Mouse (Mus musculus) CH12.LX (cell line): ENCODE results near the gene Babam2.

Experiments used
- CHD2 ChIP-seq: IDR thresholded peaks from 2 replicates; pipeline ENCODE4 v1.6.1; 2011; ENCODE audit warnings: low read length, improper control_type of control experiment
- CTCF ChIP-seq, 2 experiments: IDR thresholded peaks in 1 of 2; conservative IDR thresholded peaks in 1 of 2; 2 replicates each; pipeline ENCODE4 v1.5.1; 2011 to 2012; ENCODE audit warnings: low read depth in 2 of 2, low read length in 2 of 2, improper control_type of control experiment in 1 of 2, inconsistent platforms in 1 of 2, mild to moderate bottlenecking in 1 of 2, moderate library complexity in 1 of 2
- MXI1 ChIP-seq: IDR thresholded peaks from 2 replicates; pipeline ENCODE4 v1.6.1; 2011; ENCODE audit warnings: mild to moderate bottlenecking, low read depth, low read length, improper control_type of control experiment
- POLR2A ChIP-seq: IDR thresholded peaks from 2 replicates; pipeline ENCODE4 v1.6.1; 2011; ENCODE audit warnings: low read depth, mild to moderate bottlenecking, improper control_type of control experiment, low read length
- UBTF ChIP-seq: IDR thresholded peaks from 2 replicates; pipeline ENCODE4 v1.6.1; 2012; ENCODE audit warnings: low read depth, mild to moderate bottlenecking, inconsistent platforms, low read length, improper control_type of control experiment, moderate library complexity

- TF ChIP-seq CHD2 (no peak), UBTF (no peak), POLR2A (no peak), CTCF (conservative IDR thresholded peaks at IDR 0.05 in 1 of 2, IDR thresholded peaks at IDR 0.05 in 1 of 2; ENCODE audit: low read depth in 2 of 2, low read length in 2 of 2) (no peak), MXI1 (no peak)
These were observed 117.6 kb downstream of the Babam2 start for GRCm38 (mm10) chr5:31815129-31815528.
